Mouse (Mus musculus) urinary bladder, postnatal 36 days (tissue): Measurements from ENCODE around the gene Slc28a3.

Experiments used
- DNase-seq, 2 experiments: peaks; one replicate each; pipeline ENCODE4 v3.0.0; 2022; ENCODE audit warnings: low spot score in 2 of 2, mixed read lengths in 1 of 2

Slc28a3 gene

GRCm38 (mm10) chr13:58610716-58611115 is at the start of gene Slc28a3:
TSS of gene Slc28a3 (minus strand) at chr13:58610877.
- DNase-seq = no peak

GRCm38 (mm10) chr13:58657987-58658386 is 47.3 kb upstream of the Slc28a3 start:
- DNase-seq = no peak

GRCm38 (mm10) chr13:58656885-58657284 is 46.2 kb upstream of the Slc28a3 start:
- DNase-seq = no peak

GRCm38 (mm10) chr13:58655552-58655951 is 44.9 kb upstream of the Slc28a3 start:
- DNase-seq = no peak

GRCm38 (mm10) chr13:58640330-58640729 is 29.7 kb upstream of the Slc28a3 start:
- peak in 1 of 2 experiments; percentile 9 for DNase-seq

- peak in 1 of 2 experiments; percentile 10 for DNase-seq
These were observed 28.3 kb upstream of the Slc28a3 start for GRCm38 (mm10) chr13:58638950-58639349.

GRCm38 (mm10) chr13:58637360-58638002 is 26.8 kb upstream of the Slc28a3 start:
- DNase-seq = peak; percentile 18 to 54

- no peak for DNase-seq
These were observed 23.2 kb upstream of the Slc28a3 start for GRCm38 (mm10) chr13:58633887-58634286.

GRCm38 (mm10) chr13:58630756-58631155 is 20.1 kb upstream of the Slc28a3 start:
- DNase-seq = no peak

GRCm38 (mm10) chr13:58629365-58630050 is 18.8 kb upstream of the Slc28a3 start:
- no peak for DNase-seq

- DNase-seq = no peak
These were observed 12.0 kb upstream of the Slc28a3 start for GRCm38 (mm10) chr13:58622647-58623046.

- no peak for DNase-seq
These were observed 8.6 kb upstream of the Slc28a3 start for GRCm38 (mm10) chr13:58619301-58619700.

- DNase-seq = no peak
These were observed 618 bp downstream of the Slc28a3 start for GRCm38 (mm10) chr13:58610059-58610458.

- DNase-seq = no peak
These were observed 9.3 kb downstream of the Slc28a3 start for GRCm38 (mm10) chr13:58601201-58601855.

- DNase-seq = no peak
These were observed 12.1 kb downstream of the Slc28a3 start for GRCm38 (mm10) chr13:58598578-58598977.

GRCm38 (mm10) chr13:58593129-58593528 is 17.5 kb downstream of the Slc28a3 start:
- DNase-seq = peak; percentile 45 to 78

- DNase-seq = no peak
These were observed 18.8 kb downstream of the Slc28a3 start for GRCm38 (mm10) chr13:58591912-58592311.

- peak in 1 of 2 experiments; percentile 22 for DNase-seq
These were observed 20.0 kb downstream of the Slc28a3 start for GRCm38 (mm10) chr13:58590630-58591029.

GRCm38 (mm10) chr13:58589517-58589858 is 21.2 kb downstream of the Slc28a3 start:
- peak; percentile 43 to 62 for DNase-seq

- no peak for DNase-seq
These were observed 21.8 kb downstream of the Slc28a3 start for GRCm38 (mm10) chr13:58588655-58589516.

GRCm38 (mm10) chr13:58587962-58588361 is 22.7 kb downstream of the Slc28a3 start:
- peak; percentile 22 to 34 for DNase-seq

- DNase-seq = no peak
These were observed 44.5 kb downstream of the Slc28a3 start for GRCm38 (mm10) chr13:58566181-58566580.
